Mouse (Mus musculus) kidney, adult 8-10 months (tissue): ENCODE measurements around the gene Slitrk6.
A peak's percentile ranks its signal among the peaks of the same experiment; 100 is the strongest.

ENCODE experiments used
- DNase-seq, 2 experiments: peaks; one replicate each; pipeline ENCODE4 v3.0.0; 2022

Gene Slitrk6

DNA sequence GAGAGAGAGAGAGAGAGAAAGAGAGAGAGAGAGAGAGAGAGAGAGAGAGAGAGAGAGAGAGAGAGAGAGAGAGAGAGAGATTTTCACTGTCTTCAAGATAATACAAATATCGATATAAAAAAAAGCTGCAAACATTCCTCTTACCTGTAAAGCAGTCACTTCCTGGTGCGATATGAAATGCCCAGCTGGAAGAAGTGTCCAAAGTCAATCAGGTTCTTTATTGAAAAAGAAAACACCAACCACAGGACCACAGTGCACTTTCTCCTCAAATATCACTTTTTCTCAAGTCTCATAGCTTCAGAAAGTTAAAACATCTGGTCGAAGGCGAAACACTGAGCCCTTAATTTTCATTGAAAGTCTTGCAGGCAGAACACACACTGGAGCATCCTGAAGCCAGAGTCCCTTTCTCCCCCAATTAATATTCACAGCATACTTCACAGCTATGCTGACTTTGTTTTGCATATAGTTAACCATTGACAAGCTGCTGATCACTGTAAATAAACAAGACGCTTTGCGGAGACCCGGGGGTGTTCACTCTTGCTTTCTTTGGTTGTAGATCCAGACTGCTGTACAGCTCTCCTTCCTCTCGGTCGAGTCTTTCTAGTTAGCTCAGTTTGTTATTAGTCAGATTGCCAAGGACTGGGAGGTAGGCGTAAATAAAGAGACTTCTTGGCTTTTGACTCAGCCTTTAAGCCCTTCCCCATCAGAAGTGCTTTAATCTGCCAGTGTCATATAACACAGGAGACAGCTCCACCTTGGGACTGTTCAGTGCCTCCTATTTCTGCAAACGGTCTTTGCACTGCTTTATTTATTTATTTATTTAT, at the start of gene Slitrk6:
Gene Slitrk6, minus strand, starts transcription at position 666 of the 824 bp plus-strand sequence.
- peak in 1 of 2 experiments; percentile 22 for DNase-seq

DNA sequence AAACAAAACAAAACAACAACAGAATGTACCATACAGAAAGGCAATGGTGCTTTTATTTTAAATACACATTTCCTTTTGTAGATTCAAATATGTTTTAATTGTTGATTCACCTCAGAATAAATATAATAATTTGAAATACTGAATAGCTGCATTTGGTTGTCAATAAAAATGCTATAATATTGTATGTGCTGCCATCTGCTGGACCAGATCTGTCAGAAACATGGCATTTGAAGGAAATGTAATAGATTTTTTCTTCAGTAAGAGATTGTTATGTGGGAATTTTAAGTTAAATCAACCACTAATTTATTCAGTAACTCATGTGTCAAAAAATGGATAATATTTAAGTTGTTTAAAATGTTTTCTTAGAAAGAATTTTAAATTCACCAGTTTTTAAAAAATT, 22.6 kb upstream of the Slitrk6 start:
- DNase-seq, result peak in 1 of 2 experiments; percentile 3

- no peak for DNase-seq
Measured at GRCm38 (mm10) chr14:110770694-110771093, 15.7 kb upstream of the Slitrk6 start.

GRCm38 (mm10) chr14:110762588-110763220, 7.8 kb upstream of the Slitrk6 start:
- no peak for DNase-seq

- no peak for DNase-seq
Measured at GRCm38 (mm10) chr14:110760909-110761308, 6.0 kb upstream of the Slitrk6 start.

DNA sequence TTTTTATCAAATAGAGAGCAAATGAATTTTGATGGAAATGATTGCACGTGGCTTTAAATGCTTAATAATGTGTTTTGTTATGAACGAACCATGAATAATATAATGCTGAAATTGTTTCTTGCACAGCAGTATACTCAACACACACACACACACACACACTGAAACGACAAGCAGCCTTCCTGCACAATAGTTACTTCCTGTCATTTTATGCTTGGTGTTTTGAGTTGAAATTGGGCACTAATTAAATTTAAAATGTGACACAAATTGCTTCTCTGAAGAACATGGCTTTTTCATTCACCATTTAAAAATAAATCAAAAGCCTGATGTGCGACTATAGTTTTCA, 330 bp upstream of the Slitrk6 start:
- DNase-seq, result no peak

- DNase-seq, result no peak
Measured at GRCm38 (mm10) chr14:110739861-110740260, 15.1 kb downstream of the Slitrk6 start.

- no peak for DNase-seq
Measured at GRCm38 (mm10) chr14:110739368-110739767, 15.6 kb downstream of the Slitrk6 start.

DNA sequence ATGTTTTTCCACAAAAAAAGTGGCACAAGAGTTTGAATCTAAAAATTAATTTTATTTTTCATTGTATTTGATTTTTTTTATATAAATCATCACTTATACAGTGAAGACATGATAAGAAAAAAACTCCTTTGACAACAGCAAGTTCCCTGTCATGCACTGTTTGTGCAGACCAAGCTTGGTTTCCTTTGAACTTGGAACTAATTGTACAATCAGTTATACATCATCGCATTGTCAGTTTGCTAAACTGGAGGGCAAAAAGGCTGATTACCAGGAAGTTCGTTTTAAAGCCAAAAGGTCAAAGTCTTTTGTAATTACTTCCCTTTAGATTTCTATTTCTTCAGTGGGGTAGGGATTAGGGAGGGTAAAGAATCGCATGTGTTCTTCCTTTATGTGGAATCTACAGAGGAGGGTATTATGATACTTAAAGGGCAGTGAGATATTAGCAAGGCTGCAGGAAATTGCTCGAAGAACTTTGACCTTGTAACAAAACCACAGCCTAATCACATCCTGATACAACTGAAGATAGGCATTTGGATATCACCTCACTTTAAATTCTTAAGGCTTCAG, 26.5 kb downstream of the Slitrk6 start:
- DNase-seq, result no peak

- DNase-seq, result no peak
Measured at GRCm38 (mm10) chr14:110724026-110724576, 30.8 kb downstream of the Slitrk6 start.
